Mouse (Mus musculus) C2C12 (cell line): ENCODE measurements around the gene BC005624. TPM values are rescaled to one million over a fixed set of nuclear protein-coding genes. Genes with fewer than 3 reads are reported as not detected.

Source experiments
- H3K27me3 ChIP-seq: one replicate; pipeline ENCODE4 v1.6.1; 2011; ENCODE audit not compliant: control insufficient read depth, insufficient read depth, insufficient read length
- H3K36me3 ChIP-seq: one replicate; pipeline ENCODE4 v1.6.1; 2011; ENCODE audit not compliant: control insufficient read depth, insufficient read depth
- H3K4me3 ChIP-seq: one replicate; pipeline ENCODE4 v1.5.1; 2011; ENCODE audit warnings: mild to moderate bottlenecking, control low read depth; ENCODE audit not compliant: poor library complexity, insufficient read depth, severe bottlenecking
- H3K79me2 ChIP-seq: one replicate; pipeline ENCODE4 v1.6.1; 2011; ENCODE audit not compliant: control insufficient read depth, insufficient read depth
- H3K79me3 ChIP-seq: one replicate; pipeline ENCODE4 v1.6.1; 2011; ENCODE audit warnings: low read depth, control low read depth
- H3ac ChIP-seq: one replicate; pipeline ENCODE3; 2011; ENCODE audit warnings: low read depth; ENCODE audit not compliant: control insufficient read depth, insufficient read length
- CEBPB ChIP-seq: IDR thresholded peaks from one replicate; pipeline ENCODE4 v1.6.1; 2011; ENCODE audit warnings: low read depth, mild to moderate bottlenecking, control low read depth, moderate library complexity
- CTCF ChIP-seq: IDR thresholded peaks from one replicate; pipeline ENCODE4 v1.5.1; 2011; ENCODE audit not compliant: control insufficient read depth, insufficient read depth, insufficient read length
- FOSL1 ChIP-seq: IDR thresholded peaks from one replicate; pipeline ENCODE4 v1.8.0; 2011; ENCODE audit warnings: mild to moderate bottlenecking, low read length; ENCODE audit not compliant: poor library complexity, insufficient read depth, severe bottlenecking
- MAX ChIP-seq: IDR thresholded peaks from one replicate; pipeline ENCODE4 v1.6.1; 2011; ENCODE audit warnings: mild to moderate bottlenecking, control low read depth
- MYOD1 ChIP-seq: IDR thresholded peaks from one replicate; pipeline ENCODE4 v1.6.1; 2011; ENCODE audit warnings: low read depth; ENCODE audit not compliant: control insufficient read depth, insufficient read length
- MYOG ChIP-seq: IDR thresholded peaks from one replicate; pipeline ENCODE4 v1.6.1; 2011; ENCODE audit not compliant: control insufficient read depth, insufficient read length; ENCODE audit errors: extremely low read depth
- USF1 ChIP-seq: IDR thresholded peaks from one replicate; pipeline ENCODE4 v1.6.1; 2011; ENCODE audit warnings: low read depth, mild to moderate bottlenecking, control low read depth, moderate library complexity
- polyA plus RNA-seq: library from polyadenylated mRNA; unstranded; fragments of >200 nt; fragmentation: generic; extraction: Trizol; gene quantifications from one replicate; pipeline ENCODE4 v1.2.1, GENCODE M21; 2012; ENCODE audit warnings: missing spikeins

Gene BC005624
- polyA plus RNA-seq, 1 experiment: 36.9 TPM

GRCm38 (mm10) chr2:31020202-31020601, 38.2 kb upstream of the BC005624 start:
- TF ChIP-seq CTCF (no peak), CEBPB (no peak), MYOD1 (no peak), USF1 (no peak)
- Histone ChIP-seq H3K27me3 (no peaks in the 10 kb centered on the region), H3ac (no peak overlapping the region), H3K79me2 (no peaks in the 10 kb centered on the region), H3K36me3 (peaks cover 16% of the 10 kb centered on the region), H3K4me3 (no peak overlapping the region), H3K79me3 (no peaks in the 10 kb centered on the region)

- H3K79me3 ChIP-seq: no peaks in the 10 kb centered on the region
- no peak overlapping the region for H3K4me3 ChIP-seq
- no peaks in the 10 kb centered on the region for H3K27me3 ChIP-seq
- no peak for TF ChIP-seq MYOG
- no peak for TF ChIP-seq MAX
- TF ChIP-seq CTCF: no peak
- no peak overlapping the region for H3ac ChIP-seq
- H3K79me2 ChIP-seq: no peaks in the 10 kb centered on the region
- H3K36me3 ChIP-seq: peaks cover 21% of the 10 kb centered on the region
Measured at GRCm38 (mm10) chr2:31019011-31019410, 37.0 kb upstream of the BC005624 start.

DNA sequence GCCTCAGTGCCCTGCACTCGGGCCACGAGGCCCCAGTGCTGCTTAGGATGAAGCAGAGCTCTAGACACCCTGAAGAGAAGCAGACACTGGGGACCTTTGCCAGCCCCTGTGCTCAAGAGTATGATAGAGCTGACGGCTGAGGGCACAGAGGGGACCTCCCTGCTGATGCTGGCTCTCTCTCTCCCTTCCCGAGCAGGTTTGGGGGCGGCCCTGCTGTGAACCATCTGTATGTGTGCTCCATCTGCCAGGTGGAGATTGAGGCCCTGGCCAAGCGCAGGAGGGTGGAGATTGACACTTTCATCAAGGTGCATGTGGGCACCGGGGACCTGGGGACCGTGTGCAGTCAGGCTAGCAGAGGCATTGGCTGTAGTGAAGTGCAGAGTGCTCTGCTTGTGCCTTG, 36.5 kb upstream of the BC005624 start:
- H3K79me3 ChIP-seq: no peaks in the 10 kb centered on the region
- no peaks in the 10 kb centered on the region for H3K27me3 ChIP-seq
- H3K36me3 ChIP-seq: peaks cover 21% of the 10 kb centered on the region
- no peak for TF ChIP-seq USF1
- no peak for TF ChIP-seq CTCF
- no peak for TF ChIP-seq CEBPB
- no peak for TF ChIP-seq FOSL1
- no peak for TF ChIP-seq MYOG
- TF ChIP-seq MAX: no peak
- no peak for TF ChIP-seq MYOD1
- H3ac ChIP-seq: no peak overlapping the region
- no peak overlapping the region for H3K4me3 ChIP-seq
- H3K79me2 ChIP-seq: no peaks in the 10 kb centered on the region

- TF ChIP-seq CTCF (no peak), CEBPB (no peak), MYOD1 (no peak), FOSL1 (no peak), MAX (no peak), USF1 (no peak), MYOG (no peak)
- Histone ChIP-seq H3K79me2 (no peaks in the 10 kb centered on the region), H3ac (no peak overlapping the region), H3K27me3 (no peaks in the 10 kb centered on the region), H3K4me3 (no peak overlapping the region), H3K79me3 (no peaks in the 10 kb centered on the region), H3K36me3 (peaks cover 21% of the 10 kb centered on the region)
Measured at GRCm38 (mm10) chr2:31017625-31018317, 35.8 kb upstream of the BC005624 start.

DNA sequence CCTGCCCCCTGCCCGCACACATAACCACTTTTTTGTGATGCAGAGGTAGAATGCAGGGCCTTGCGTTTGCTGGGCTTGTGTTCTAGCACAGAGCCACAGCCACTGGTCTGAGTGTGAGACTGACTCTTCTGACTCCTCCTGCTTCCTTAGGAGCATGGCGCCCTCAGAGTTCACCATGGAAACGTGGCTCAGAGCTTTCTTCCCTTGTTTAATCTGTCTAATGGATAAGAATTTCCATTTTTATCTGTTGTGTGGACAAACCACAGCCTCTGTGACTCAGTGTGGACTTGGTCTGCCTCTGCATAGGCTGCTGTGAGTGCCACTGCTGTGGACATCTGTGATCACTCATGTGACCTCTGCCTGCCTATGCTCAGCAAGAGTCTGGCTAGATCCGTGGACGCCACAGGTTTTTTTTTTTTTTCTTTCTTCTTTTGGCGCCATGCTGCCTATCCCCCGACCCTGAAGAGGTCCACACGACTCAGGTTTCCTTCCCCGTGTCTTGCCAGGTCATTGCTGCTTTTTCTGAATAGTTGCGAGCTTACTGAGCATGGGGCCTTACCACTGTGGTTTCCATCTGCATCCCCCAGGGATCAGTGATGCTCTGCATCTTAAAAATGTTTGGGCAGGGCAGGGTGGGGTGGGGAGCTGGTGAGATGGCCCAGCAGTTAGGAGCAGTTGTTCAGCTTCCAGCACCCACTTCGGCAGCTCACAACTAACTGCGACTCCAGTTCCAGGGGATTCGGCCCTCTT, 31.5 kb upstream of the BC005624 start:
- TF ChIP-seq MYOD1 (peak; percentile 25), USF1 (peak; percentile 84), FOSL1 (no peak)
- Histone ChIP-seq H3K4me3 (no peak overlapping the region), H3K27me3 (no peaks in the 10 kb centered on the region), H3K36me3 (peaks cover 38% of the 10 kb centered on the region), H3K79me3 (no peaks in the 10 kb centered on the region), H3ac (peak overlapping the region; percentile 47), H3K79me2 (no peaks in the 10 kb centered on the region)

DNA sequence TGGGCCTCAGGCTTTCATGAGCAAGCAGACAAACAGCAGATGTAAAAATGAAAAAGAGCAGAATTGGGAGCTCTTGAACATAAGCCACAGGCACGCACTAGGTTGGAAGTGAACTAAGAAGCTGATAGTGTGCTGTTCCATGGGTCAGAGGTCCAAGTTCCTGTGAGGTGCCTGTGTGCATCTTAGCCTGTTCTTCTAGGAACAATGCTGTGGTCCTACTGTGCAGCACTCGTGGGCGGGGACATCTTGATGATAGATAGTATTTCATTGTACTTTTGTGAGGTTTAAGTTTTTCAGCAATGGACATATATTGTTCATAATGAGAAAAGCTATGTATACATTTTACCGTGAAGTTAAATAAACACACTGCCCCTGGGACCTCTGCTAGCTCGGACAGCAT, 25.2 kb upstream of the BC005624 start:
- Histone ChIP-seq H3K79me3 (no peaks in the 10 kb centered on the region), H3K27me3 (no peaks in the 10 kb centered on the region), H3K4me3 (no peak overlapping the region), H3ac (no peak overlapping the region), H3K79me2 (no peaks in the 10 kb centered on the region), H3K36me3 (peaks cover 29% of the 10 kb centered on the region)
- TF ChIP-seq CTCF (no peak), USF1 (no peak), MAX (no peak), FOSL1 (no peak), MYOD1 (no peak), MYOG (no peak), CEBPB (no peak)
